Mouse (Mus musculus): Measurements from ENCODE around the gene Sgca. TPM values are rescaled to one million over a fixed set of nuclear protein-coding genes. Genes with fewer than 3 reads are reported as not detected.

Gene Sgca
- polyA plus RNA-seq, 1 experiment from 2014 or later: 0.69 TPM

DNA sequence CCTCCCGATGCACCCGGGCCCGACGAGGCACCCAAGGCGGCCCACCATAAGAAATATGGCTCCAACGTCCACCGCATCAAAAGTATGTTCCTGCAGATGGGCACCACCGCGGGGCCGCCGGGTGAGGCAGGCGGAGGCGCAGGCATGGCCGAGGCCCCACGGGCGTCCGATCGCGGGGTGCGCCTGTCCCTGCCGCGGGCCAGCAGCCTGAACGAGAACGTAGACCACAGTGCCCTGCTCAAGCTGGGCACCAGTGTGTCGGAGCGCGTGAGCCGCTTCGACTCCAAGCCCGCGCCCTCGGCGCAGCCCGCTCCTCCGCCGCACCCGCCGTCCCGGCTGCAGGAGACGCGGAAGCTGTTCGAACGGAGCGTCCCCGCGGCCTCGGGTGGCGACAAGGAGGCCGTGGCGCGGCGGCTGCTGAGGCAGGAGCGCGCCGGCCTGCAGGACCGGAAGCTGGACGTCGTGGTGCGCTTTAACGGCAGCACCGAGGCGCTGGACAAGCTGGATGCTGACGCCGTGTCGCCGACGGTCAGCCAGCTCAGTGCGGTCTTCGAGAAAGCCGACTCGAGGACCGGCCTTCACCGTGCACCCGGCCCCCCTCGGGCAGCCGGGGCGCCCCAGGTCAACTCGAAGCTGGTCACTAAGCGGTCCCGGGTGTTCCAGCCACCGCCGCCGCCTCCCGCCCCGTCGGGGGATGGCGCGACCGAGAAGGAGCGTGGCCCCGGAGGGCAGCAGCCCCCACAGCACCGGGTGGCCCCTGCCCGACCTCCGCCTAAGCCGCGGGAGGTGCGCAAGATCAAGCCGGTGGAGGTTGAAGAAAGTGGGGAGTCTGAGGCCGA is 15.7 kb upstream of the Sgca start:
- H3K9me3 ChIP-seq: no peaks in the 10 kb centered on the region
- H3K4me2 ChIP-seq: peak overlapping the region; percentile 91
- no peak for ATAC-seq (ENCODE audit: borderline replicate concordance, extremely low read depth, low FRiP score, low TSS enrichment)
- peak overlapping the region; percentile 69 for H3K4me3 ChIP-seq
- H3K27ac ChIP-seq: peak overlapping the region; percentile 94
- peaks cover 77% of the 10 kb centered on the region for H3K4me1 ChIP-seq
- H3K9ac ChIP-seq: peak overlapping the region; percentile 68
- H3K27me3 ChIP-seq: no peaks in the 10 kb centered on the region
- H3K36me3 ChIP-seq: peaks cover 9% of the 10 kb centered on the region
- under 1% methylated on average over 99 of the region's 99 CpGs for WGBS

DNA sequence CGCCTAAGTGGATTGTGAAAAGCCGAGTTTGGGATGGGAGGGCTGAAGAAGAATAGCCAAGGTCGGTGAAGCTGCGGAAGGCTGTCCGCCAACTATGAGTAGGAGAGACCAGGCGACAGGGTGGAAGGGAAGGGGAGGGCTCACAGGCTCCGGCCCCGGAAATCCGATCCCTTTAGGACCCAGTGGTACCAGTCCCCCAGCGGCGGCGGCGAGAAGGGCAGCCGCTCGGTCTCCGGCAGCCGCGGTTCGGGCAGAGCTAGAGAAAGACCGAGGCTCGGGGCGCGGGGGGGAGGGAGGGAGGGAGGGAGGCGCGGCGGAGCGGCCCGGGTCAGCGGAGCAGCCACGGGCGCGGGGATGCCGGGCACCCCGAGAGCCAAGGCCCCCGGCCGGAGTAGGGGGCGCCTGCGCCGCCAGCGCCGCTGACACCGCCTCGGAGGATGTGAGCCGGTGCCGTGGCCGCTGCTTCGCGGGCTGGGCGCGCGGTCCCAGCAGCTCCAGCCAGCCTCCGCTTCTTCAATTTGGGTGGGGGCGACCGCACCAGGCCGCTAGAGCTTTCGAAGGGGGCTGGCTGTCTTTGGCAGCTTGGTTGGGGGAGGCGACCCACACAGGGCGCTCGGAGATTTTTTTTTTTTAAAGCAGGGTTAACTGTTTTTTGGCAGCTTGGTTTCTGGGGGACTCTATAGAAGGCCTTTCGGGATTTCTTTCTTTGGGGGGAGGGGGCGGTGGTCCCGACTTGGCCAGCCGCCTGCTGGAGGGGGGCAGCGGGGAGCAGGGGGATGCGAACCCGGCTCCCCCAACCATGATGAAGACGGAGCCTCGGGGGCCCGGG is 14.8 kb upstream of the Sgca start, which contains the start of gene Ppp1r9b:
Gene Ppp1r9b, plus strand, starts transcription at position 287 of the 829 bp plus-strand sequence.
- H3K36me3 ChIP-seq: no peaks in the 10 kb centered on the region
- H3K9me3 ChIP-seq: no peaks in the 10 kb centered on the region
- ATAC-seq (ENCODE audit: borderline replicate concordance, extremely low read depth, low FRiP score, low TSS enrichment): peak; percentile 86
- peak within 1 kb of the TSS; percentile 68 for H3K9ac ChIP-seq
- under 1% methylated on average over 56 of the region's 69 CpGs for WGBS
- peak within 1 kb of the TSS; percentile 69 for H3K4me3 ChIP-seq
- H3K27ac ChIP-seq: peak within 1 kb of the TSS; percentile 94
- H3K4me1 ChIP-seq: peaks cover 74% of the 10 kb centered on the region
- H3K27me3 ChIP-seq: no peaks in the 10 kb centered on the region
- peak within 1 kb of the TSS; percentile 91 for H3K4me2 ChIP-seq

DNA sequence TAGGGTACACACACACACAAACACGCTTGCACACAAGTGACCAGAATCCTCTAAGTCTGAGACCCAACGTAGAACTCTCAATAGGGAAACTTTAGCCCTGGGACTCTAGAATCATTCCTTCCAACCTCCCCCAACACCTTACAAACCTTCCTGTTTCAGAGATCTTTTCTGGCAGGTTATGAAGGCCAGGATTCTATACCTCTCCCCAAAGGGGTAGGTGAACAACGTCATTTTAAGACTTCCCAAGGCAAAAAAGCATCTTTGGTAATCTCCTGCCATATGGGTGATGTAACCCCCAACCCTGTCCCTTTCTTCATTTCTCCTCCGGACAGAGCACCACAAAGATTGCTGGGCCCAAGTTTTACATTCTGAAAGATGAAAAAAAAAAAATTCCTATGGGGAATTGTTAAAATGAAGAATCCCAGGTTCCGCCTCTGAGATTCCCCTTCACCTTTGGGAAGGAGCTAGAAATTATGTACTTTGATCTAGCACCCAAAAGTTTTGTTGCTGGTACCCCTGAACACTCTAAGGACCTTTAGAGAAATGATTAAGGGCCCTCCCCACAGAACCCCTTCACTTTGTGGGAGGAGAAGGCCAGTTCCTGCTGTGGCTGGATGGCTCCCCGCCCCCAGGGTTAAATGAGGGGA is 14.1 kb upstream of the Sgca start:
- H3K27me3 ChIP-seq: no peaks in the 10 kb centered on the region
- no peaks in the 10 kb centered on the region for H3K36me3 ChIP-seq
- WGBS: 44% methylated on average over 6 of the region's 6 CpGs
- H3K9me3 ChIP-seq: no peaks in the 10 kb centered on the region
- peaks cover 66% of the 10 kb centered on the region for H3K4me1 ChIP-seq
- H3K4me2 ChIP-seq: peak overlapping the region; percentile 91
- peak overlapping the region; percentile 68; the same call in 1 of the 2 replicates for H3K9ac ChIP-seq
- no peak for ATAC-seq (ENCODE audit: borderline replicate concordance, extremely low read depth, low FRiP score, low TSS enrichment)
- peak overlapping the region; percentile 69 for H3K4me3 ChIP-seq
- H3K27ac ChIP-seq: peak overlapping the region; percentile 94

DNA sequence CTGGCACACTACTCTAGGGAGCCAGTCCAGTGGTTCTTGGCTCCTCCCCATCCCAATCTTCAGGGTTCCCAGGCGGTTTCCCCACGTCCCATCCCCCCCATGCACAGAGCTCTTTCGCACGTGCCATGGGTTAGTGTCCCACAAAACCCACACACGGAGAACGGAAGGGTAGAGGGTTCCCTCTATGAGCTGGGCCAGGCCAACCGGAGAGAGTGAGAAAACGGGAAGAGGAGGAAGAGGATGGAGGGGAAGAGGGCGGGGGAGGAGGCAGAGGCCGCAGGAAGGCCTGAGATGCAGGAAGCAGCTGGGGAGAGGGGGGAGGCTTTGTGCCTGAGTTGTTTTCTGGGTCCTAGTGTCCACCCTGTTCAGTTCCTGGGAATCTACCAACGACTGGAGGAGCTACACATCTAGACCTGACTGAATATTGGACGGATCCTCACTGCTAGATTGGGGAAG is 13.5 kb upstream of the Sgca start:
- Histone ChIP-seq H3K9me3 (no peaks in the 10 kb centered on the region), H3K9ac (peak overlapping the region; percentile 50), H3K4me3 (peak overlapping the region; percentile 69), H3K27me3 (no peaks in the 10 kb centered on the region), H3K4me2 (peak overlapping the region; percentile 91), H3K36me3 (no peaks in the 10 kb centered on the region), H3K27ac (peak overlapping the region; percentile 94), H3K4me1 (peaks cover 60% of the 10 kb centered on the region)
- peak; percentile 66 for ATAC-seq (ENCODE audit: borderline replicate concordance, extremely low read depth, low FRiP score, low TSS enrichment)
- WGBS: under 1% methylated on average over 12 of the region's 12 CpGs

DNA sequence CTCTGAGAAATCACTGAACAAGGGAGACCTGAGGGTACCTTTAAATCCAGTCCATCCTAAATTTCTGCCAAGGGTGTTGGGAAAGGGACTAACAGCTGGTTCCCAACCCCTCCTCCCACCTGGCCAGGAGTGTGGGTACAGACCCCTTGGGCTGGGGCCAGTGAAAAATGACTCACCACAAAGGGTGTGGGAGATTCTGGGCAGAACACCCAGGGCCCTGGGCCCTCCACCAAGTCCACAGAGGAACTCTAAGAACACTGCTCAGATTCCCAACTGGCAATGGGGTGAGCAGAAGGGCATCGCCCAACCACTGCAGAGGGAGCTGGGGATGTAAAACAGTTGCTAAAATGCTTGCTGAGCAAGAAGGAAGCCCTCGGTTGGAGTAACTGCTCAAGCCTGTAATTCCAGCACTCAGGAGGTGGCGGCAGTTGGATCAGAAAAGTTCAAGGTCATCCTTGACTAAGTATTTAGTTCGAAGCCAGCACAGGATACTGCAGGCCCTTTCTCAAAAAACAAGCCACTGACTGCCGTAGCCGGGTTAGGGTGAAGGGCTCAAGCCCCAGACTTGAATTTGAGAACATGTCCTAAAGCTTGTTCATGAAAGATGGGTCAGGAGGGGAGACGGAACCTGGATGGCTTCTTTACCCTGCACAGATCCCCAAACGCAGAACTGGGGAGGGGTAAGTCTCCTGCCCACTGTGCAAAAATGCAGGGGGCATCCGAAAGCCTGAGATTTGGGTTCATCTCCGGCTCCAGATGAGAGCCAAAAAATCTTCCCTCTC is 12.8 kb upstream of the Sgca start:
- Histone ChIP-seq H3K4me3 (peak overlapping the region; percentile 69), H3K4me1 (peaks cover 54% of the 10 kb centered on the region), H3K9me3 (no peaks in the 10 kb centered on the region), H3K27me3 (no peaks in the 10 kb centered on the region), H3K9ac (peak overlapping the region; percentile 50), H3K27ac (peak overlapping the region; percentile 94), H3K4me2 (peak overlapping the region; percentile 91), H3K36me3 (no peaks in the 10 kb centered on the region)
- 13% methylated on average over 10 of the region's 10 CpGs for WGBS
- ATAC-seq (ENCODE audit: borderline replicate concordance, extremely low read depth, low FRiP score, low TSS enrichment): no peak

DNA sequence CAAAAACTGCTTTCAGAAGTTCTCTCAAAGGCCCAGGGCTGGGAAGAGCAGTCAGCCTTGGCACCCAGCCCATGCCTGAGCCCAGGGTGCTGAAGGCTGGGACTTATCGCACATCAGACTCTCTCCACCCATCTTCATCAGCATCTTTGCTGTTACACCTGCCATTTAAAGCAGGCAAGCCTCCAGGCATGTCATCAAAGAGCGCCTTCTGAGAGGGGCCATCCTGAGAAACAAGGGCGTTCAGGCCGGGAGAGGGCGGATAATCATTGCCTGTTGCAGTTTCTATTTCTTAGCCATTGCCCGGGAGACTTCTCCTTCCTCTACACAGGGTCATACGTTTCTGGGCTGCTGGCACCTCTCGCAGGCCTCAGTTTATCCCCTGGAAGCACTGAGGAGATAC is 11.7 kb upstream of the Sgca start:
- H3K36me3 ChIP-seq: no peaks in the 10 kb centered on the region
- WGBS: 78% methylated on average over 8 of the region's 8 CpGs
- no peak for ATAC-seq (ENCODE audit: borderline replicate concordance, extremely low read depth, low FRiP score, low TSS enrichment)
- no peak overlapping the region for H3K4me2 ChIP-seq
- H3K4me1 ChIP-seq: peaks cover 42% of the 10 kb centered on the region
- H3K9me3 ChIP-seq: no peaks in the 10 kb centered on the region
- H3K27me3 ChIP-seq: no peaks in the 10 kb centered on the region
- no peak overlapping the region for H3K27ac ChIP-seq
- no peak overlapping the region for H3K4me3 ChIP-seq
- H3K9ac ChIP-seq: no peak overlapping the region

DNA sequence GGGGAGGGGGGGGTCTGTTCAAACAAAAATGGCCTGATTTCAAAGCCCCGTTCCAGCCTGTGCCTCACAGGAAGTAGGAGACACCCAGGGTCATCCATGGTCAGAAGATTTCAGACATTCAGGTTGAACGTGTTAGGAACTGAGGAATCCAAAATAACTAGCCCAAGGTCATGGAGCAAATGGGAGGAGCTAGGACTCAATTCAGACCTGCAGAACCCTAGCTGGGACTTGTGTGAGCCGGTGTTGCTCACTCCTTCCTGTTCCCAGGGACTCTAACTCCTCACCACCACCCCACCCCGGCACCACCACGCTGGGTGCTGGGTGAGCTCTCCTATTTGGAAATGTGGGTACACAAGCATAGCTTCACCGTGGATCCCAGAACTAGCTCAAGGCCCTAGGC is 11.2 kb upstream of the Sgca start:
- no peak overlapping the region for H3K4me2 ChIP-seq
- no peak overlapping the region for H3K4me3 ChIP-seq
- H3K9me3 ChIP-seq: no peaks in the 10 kb centered on the region
- H3K4me1 ChIP-seq: peaks cover 37% of the 10 kb centered on the region
- 43% methylated on average over 6 of the region's 6 CpGs for WGBS
- H3K9ac ChIP-seq: no peak overlapping the region
- H3K27me3 ChIP-seq: no peaks in the 10 kb centered on the region
- no peaks in the 10 kb centered on the region for H3K36me3 ChIP-seq
- no peak for ATAC-seq (ENCODE audit: borderline replicate concordance, extremely low read depth, low FRiP score, low TSS enrichment)
- no peak overlapping the region for H3K27ac ChIP-seq

DNA sequence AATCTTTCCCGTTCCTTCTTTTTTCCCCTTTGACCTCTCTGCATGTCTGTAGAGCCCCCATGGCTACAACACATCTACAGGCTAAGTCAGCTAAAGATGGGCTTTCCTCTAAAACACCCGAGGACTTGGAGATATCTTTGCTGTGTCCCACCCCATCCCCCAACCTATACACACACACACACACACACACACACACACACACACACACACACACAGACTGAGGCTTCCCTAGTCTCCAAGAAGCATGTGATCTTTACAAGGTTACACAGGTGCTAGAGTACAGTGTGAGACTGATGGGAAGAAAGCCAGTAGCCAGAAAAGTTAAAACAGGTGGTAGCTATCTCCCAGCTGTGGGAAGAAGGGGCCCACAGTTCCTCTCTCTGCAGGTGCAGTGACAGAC is 10.3 kb upstream of the Sgca start:
- Histone ChIP-seq H3K4me1 (peaks cover 33% of the 10 kb centered on the region), H3K9me3 (no peaks in the 10 kb centered on the region), H3K27ac (no peak overlapping the region), H3K4me3 (no peak overlapping the region), H3K4me2 (no peak overlapping the region), H3K36me3 (no peaks in the 10 kb centered on the region), H3K27me3 (no peaks in the 10 kb centered on the region), H3K9ac (no peak overlapping the region)
- 56% methylated on average over 2 of the region's 2 CpGs for WGBS
- no peak for ATAC-seq (ENCODE audit: borderline replicate concordance, extremely low read depth, low FRiP score, low TSS enrichment)

DNA sequence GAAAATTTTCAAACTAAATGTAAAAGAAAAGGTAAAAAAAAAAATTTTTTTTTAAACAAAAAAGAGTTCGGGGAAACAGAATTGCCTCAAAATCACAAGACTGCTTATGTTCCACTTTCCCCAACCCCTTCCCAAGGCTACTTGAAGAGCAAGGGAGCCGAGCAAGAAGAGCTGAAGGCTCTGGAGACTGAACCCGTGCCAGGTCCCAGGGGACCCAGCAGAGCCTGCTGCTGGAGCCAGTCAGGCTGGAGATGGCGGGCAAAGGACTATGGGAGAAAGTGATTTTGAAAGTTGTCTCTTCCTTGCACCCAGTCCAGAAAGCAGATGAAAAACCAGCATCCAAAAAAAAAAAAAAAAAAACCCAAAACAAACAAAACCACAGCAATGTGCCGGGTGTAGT is 9.7 kb upstream of the Sgca start:
- no peak for ATAC-seq (ENCODE audit: borderline replicate concordance, extremely low read depth, low FRiP score, low TSS enrichment)
- 55% methylated on average over 5 of the region's 5 CpGs for WGBS
- Histone ChIP-seq H3K4me2 (no peak overlapping the region), H3K36me3 (no peaks in the 10 kb centered on the region), H3K4me3 (no peak overlapping the region), H3K27me3 (no peaks in the 10 kb centered on the region), H3K9me3 (no peaks in the 10 kb centered on the region), H3K9ac (no peak overlapping the region), H3K4me1 (peaks cover 33% of the 10 kb centered on the region), H3K27ac (no peak overlapping the region)

DNA sequence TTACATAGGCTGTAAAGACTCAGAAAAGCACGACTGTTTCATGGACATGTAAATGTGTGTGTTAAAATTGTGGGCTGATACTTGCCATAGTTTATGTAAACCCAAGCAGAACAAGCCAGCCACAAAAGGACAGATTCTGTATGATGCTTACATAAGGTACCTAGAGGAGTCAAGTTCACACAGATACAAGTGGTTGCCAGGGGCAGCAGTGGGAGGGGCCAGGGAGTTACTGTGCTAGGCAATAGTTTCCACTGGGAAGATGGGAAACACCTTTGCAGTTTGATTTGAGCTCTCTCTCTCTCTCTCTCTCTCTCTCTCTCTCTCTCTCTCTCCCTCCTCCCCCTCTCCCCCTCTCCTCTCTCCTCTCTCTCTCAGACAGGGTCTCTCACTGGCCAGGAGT is 9.0 kb upstream of the Sgca start:
- 18% methylated on average over 1 of the region's 1 CpGs for whole genome bisulfite sequencing
- no peak for ATAC-seq (ENCODE audit: borderline replicate concordance, extremely low read depth, low FRiP score, low TSS enrichment)
- no peak overlapping the region for H3K9ac ChIP-seq
- H3K4me2 ChIP-seq: no peak overlapping the region
- peaks cover 28% of the 10 kb centered on the region for H3K4me1 ChIP-seq
- H3K36me3 ChIP-seq: no peaks in the 10 kb centered on the region
- no peaks in the 10 kb centered on the region for H3K27me3 ChIP-seq
- no peak overlapping the region for H3K4me3 ChIP-seq
- H3K27ac ChIP-seq: no peak overlapping the region
- no peaks in the 10 kb centered on the region for H3K9me3 ChIP-seq

Data from lung, embryonic 15.5 days (tissue).